Mouse (Mus musculus) cerebellum, adult 11-12 months (tissue): ENCODE data around the gene Hba-x.
"Not testable (repeated sequence)": the region's sequence is repeated elsewhere in the genome, so short reads cannot be mapped to it uniquely, and the experiment has no call there.

ENCODE experiments used
- DNase-seq: peaks from one replicate; pipeline ENCODE4 v3.0.0; 2022

The Hba-x gene

DNA sequence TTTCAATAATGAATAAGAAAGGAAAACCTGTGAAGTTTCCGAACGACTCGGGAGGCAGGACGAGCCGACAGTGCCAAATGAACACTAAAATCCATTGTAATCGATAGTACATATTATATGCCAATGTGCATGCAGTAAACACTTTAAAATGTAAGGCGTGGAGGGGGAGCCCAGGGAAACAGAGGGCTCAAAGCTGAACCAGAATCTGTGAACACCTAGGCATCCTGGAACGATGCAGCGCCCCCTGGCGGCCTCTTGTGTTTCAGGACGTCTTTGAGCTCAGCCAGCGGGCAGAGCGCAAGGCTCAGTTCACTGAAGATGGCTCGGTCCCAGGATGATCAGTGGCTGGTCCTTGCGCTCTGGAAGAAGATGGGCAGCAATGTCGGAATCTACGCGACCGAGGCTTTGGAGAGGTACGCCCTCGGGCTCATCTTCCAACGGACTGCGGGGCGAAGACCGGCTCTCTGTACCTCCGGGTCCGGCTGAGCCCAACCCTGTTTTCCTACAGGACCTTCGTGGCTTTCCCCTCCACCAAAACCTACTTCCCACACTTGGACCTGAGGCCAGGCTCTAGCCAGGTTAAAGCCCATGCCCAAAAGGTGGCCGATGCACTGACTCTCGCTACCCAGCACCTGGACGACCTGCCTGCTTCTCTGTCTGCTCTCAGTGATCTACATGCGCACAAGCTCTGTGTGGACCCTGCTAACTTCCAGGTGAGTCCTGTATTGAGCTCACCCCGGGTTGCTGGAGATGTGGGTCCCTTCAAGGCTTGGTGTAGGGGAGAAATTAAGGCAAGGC, 10.7 kb downstream of the Hba-x start, which contains the start of gene Hbq1b:
TSS of gene Hbq1b (plus strand) at position 271 of the 798 bp plus-strand sequence.
- DNase-seq, result peak; percentile 77

DNA sequence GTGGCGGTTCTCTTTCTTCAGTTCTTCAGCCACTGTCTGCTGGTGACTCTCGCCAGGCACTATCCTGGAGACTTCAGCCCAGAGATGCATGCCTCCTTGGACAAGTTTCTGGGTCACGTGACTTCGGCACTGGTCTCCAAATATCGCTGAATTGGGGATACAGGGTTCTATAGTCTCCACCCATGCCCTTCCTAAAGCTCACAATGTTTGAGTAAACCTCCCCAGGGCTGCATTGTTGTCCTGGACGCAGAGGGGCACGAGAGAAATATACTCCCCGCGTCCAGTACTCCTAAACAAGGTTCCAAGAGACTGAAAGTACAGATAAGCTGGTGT, 11.3 kb downstream of the Hba-x start:
- no peak for DNase-seq

GRCm38 (mm10) chr11:32292819-32293218, 16.6 kb downstream of the Hba-x start:
- DNase-seq, result not testable (repeated sequence)

DNA sequence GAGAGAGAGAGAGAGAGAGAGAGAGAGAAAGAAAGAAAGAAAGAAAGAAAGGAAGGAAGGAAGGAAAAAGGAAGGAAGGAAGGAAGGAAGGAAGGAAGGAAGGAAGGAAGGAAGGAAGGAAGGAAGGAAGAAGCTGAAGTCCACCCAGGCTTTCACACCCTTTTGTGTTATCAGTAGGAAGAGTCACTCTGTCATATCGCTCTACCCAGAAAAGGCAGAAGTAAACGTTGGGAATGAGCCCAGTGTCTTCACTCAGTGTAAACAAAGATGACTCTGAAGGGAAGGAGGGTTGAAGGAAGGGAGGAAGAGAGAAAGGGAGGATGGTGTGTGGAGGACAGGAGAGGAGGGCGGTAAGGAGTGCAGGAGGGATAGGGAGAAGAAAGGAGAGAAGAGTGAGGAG, 17.3 kb downstream of the Hba-x start:
- DNase-seq, result not testable (repeated sequence)

- DNase-seq, result not testable (repeated sequence)
Observed at GRCm38 (mm10) chr11:32296203-32296602, 20.0 kb downstream of the Hba-x start, which contains the start of gene Hba-a2. Hba-a2 (plus strand) TSS chr11:32296489.

DNA sequence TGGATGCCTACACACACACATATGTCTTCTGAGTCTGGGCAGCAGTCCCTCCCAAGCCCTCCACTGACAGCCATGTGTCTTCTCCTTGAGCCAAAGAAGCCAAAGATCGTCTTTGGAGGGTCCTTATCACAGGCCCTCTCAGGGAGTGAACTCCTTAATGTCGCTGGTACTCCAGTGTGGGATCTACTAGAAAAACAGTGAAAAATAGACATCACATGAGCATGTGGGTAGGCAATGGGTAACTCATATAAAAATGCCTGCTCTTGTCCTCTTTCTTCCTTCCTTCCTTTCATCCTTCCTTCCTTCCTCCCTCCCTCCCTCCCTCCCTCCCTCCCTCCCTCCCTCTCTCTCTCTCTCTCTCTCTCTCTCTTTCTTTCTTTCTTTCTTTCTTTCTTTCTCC, 21.2 kb downstream of the Hba-x start:
- DNase-seq, result not testable (repeated sequence)

DNA sequence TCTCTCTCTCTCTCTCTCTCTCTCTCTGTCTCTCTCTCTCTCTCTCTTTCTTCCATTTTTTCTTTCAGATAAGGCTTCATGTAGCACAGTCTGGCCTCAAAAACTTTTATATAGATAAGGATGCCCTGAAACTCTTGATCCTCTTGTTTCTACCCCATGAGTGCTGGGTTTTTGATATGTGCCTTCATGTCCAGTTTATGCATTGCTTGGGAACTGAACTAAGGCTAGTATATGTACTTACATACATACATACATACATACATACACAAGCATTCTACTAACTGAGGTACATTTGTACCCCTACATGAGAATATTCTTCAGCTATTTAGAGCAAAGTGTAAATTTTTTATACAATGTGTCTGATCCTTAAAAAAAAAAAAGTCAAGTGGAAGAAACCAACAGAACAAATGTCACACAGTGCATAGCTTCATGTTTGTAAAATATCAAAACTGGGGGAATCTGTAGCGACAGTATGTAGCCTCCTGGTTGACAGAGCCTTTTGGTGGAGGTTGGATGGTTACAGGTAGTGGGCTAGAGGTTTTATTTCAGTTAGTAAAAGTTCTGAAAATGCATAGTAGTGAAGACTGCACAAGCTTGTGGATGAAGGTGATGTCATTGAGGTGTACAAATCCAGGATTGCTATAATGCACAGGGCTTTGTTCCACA, 21.8 kb downstream of the Hba-x start:
- no peak for DNase-seq

- no peak for DNase-seq
Observed at GRCm38 (mm10) chr11:32298532-32298918, 22.3 kb downstream of the Hba-x start.

GRCm38 (mm10) chr11:32299865-32300264, 23.7 kb downstream of the Hba-x start, which contains the start of gene Hbq1a:
Hbq1a (plus strand) TSS chr11:32300069.
- DNase-seq, result peak; percentile 39

DNA sequence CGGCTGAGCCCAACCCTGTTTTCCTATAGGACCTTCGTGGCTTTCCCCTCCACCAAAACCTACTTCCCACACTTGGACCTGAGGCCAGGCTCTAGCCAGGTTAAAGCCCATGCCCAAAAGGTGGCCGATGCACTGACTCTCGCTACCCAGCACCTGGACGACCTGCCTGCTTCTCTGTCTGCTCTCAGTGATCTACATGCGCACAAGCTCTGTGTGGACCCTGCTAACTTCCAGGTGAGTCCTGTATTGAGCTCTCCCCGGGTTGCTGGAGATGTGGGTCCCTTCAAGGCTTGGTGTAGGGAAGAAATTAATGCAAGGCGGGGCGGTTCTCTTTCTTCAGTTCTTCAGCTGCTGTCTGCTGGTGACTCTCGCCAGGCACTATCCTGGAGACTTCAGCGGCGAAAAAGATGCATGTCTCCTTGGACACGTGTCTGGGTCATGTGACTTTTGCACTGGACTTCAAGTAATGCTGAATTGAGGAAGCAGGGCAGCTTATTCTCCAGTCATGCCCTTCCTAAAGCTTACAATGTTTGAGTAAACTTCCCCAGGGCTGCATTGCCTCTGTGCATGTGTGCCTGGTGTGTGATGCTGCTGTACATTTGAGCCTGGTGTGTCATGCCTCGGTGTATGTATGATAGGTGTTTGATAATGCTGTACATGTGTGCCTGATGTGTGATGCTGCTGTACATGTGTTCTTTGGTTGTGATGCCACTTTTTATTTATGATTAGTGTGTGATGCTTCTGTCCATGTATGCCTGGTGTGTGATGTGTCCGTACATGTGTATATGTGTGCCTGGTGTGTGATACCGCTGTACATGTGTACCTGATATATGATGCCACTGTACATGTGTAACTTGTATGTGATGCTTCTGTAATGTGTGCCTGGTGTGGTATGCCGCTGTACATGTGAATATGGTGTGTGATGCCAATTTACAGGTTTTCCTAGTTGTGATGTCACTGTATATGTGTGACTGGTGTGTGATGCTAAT, 24.4 kb downstream of the Hba-x start:
- DNase-seq, result no peak

DNA sequence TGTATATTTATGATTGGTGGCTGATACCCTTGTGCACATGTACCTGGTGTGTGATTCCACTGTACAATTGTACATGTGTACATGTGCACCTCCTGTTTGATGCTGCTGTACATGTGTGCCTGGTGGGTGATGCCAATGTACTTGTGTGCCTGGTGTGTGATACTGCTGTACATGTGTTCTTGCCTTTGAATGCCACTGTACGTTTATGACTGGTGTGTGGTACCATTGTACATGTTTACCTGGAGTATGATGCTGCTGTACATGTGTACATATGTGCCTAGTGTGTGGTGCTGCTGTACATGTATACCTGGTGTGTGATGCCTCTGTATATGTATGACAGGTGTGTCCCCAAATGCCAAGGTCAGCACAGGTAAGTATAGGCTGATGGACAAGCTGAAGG, 25.3 kb downstream of the Hba-x start:
- no peak for DNase-seq

- DNase-seq, result no peak
Observed at GRCm38 (mm10) chr11:32302824-32303419, 26.7 kb downstream of the Hba-x start.

DNA sequence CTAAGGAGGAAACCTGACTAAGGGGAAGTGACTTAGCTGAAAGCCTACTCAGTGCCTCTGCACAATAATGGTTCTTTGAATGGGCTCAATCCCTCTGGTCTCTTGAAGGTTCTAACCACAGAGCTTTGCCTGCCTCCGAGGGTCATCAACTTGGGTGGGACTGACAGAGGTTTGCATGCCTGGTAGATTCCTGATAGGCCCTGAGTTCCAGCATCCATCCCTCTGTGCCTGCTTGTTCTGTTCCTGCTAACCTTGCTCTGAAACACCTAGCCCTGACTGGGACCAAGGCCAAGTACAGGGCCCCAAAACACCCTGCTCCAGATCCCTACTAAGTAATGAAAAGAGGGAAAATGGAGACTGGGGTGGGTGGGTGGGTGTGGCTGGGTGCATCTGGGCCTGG, 27.3 kb downstream of the Hba-x start:
- no peak for DNase-seq

GRCm38 (mm10) chr11:32307006-32307405, 30.8 kb downstream of the Hba-x start:
- DNase-seq, result no peak

DNA sequence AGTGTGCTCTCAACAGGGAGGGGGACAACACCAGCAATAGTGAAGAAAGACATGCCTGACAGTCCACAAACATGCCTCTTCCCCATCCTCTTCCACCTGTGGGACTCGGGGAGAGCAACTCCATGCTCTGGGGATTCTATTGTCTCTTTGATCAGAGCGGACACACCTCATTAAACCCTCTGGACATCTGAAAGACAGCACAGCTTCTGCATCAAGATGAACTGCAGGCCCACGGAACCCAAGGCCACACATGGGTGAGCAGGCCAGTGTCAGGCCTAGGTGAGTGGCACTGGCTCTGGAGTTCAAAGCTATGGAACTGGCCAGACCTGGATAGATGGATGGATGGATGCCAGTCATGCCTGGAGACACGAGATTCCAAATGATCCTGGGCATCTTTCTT, 33.2 kb downstream of the Hba-x start:
- DNase-seq, result no peak

- DNase-seq, result no peak
Observed at GRCm38 (mm10) chr11:32309928-32310327, 33.7 kb downstream of the Hba-x start.

DNA sequence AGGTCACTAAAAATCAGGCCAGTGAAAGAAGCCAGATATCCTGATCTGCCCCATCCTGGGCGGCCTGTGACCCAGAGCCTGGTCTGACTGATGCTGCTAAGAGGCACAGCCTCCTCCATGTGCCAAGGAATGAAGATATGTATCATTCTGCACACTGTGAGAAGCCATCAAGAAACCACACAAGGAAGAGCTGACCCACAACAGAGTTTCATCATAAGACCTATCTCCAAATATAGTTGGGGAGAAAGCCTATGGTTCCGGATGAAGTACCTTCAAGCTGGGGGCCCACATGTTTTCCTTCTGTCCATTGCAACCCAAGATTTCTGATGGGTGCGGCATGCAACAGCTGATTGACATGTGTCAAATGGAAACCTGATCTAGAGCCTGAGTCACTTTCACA, 39.8 kb downstream of the Hba-x start:
- DNase-seq, result no peak

GRCm38 (mm10) chr11:32320507-32321195, 44.5 kb downstream of the Hba-x start:
- no peak for DNase-seq

GRCm38 (mm10) chr11:32321196-32321565, 45.0 kb downstream of the Hba-x start:
- peak; percentile 31 for DNase-seq

DNA sequence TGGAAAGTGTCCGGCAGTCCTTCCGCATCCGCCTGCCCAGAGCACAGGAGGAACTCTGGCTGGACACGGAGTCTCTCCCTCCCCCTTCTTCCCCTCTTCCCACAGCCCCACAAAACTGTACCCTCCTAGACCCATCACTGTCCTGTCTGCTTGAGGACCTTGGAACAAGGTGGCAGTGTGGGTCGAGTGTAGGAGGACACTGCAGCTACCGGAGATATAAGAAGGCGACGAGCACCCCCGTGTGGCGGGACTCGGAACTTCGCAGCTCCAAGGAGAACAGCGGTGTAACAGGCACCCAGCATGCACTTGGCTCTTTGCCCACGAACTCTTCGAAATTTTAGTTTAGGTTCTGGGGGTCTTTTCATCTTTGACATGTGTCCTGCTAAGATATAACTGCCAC, 48.4 kb downstream of the Hba-x start:
- DNase-seq, result peak; percentile 69
